Mouse (Mus musculus): ENCODE data around the gene Dynll1. TPM values are rescaled to one million over a fixed set of nuclear protein-coding genes. Genes with fewer than 3 reads are reported as not detected.

The Dynll1 gene
- polyA plus RNA-seq (2015; fragmentation: Nextera tagmentation; extraction: Ambion mirVana) = 470 and 491 TPM in 2 replicates

- Histone ChIP-seq H3K9ac (ENCODE audit: low read depth, low read length) (peak within 1 kb of the TSS; percentile 87), H3K9me3 (replicated peaks; ENCODE audit: control insufficient read depth, low read length) (no peaks in the 10 kb centered on the region), H3K27ac (ENCODE audit: low read length) (peak within 1 kb of the TSS; percentile 91), H3K36me3 (ENCODE audit: control insufficient read depth, insufficient read depth) (peaks cover 27% of the 10 kb centered on the region), H3K27me3 (ENCODE audit: control insufficient read depth, insufficient read depth, low read depth, low read length) (no peaks in the 10 kb centered on the region), H3K4me2 (ENCODE audit: low read depth, low read length) (peak within 1 kb of the TSS; percentile 83), H3K4me3 (ENCODE audit: low read depth, low read length) (peak within 1 kb of the TSS; percentile 89), H3K4me1 (ENCODE audit: control insufficient read depth, low read depth, low read length) (peaks cover 40% of the 10 kb centered on the region)
- under 1% methylated on average over 66 of the region's 66 CpGs for WGBS (ENCODE audit: insufficient replicate concordance)
- peak; percentile 95 for ATAC-seq (ENCODE audit: low read depth)
These were observed at the start of gene Dynll1 for GRCm38 (mm10) chr5:115300792-115301614. TSS of gene Dynll1 (minus strand) at chr5:115300999.

GRCm38 (mm10) chr5:115349225-115349555 is 48.4 kb upstream of the Dynll1 start:
- Histone ChIP-seq H3K9ac (ENCODE audit: low read depth, low read length) (peak overlapping the region; percentile 75), H3K9me3 (replicated peaks; ENCODE audit: control insufficient read depth, low read length) (no peaks in the 10 kb centered on the region), H3K4me3 (ENCODE audit: low read depth, low read length) (peak overlapping the region; percentile 82), H3K27me3 (ENCODE audit: control insufficient read depth, insufficient read depth, low read depth, low read length) (no peaks in the 10 kb centered on the region), H3K4me1 (ENCODE audit: control insufficient read depth, low read depth, low read length) (peaks cover 9% of the 10 kb centered on the region), H3K36me3 (ENCODE audit: control insufficient read depth, insufficient read depth) (peaks cover 13% of the 10 kb centered on the region), H3K4me2 (ENCODE audit: low read depth, low read length) (peak overlapping the region; percentile 84), H3K27ac (ENCODE audit: low read length) (peak overlapping the region; percentile 84)
- under 1% methylated on average over 18 of the region's 18 CpGs for WGBS (ENCODE audit: insufficient replicate concordance)
- peak; percentile 35 for ATAC-seq (ENCODE audit: low read depth)

GRCm38 (mm10) chr5:115348546-115349224 is 47.9 kb upstream of the Dynll1 start, which contains the start of gene Cox6a1:
TSS of gene Cox6a1 (minus strand) at chr5:115348981.
- peak within 1 kb of the TSS; percentile 84 for H3K4me2 ChIP-seq (ENCODE audit: low read depth, low read length)
- under 1% methylated on average over 73 of the region's 74 CpGs for WGBS (ENCODE audit: insufficient replicate concordance)
- H3K4me3 ChIP-seq (ENCODE audit: low read depth, low read length) = peak within 1 kb of the TSS; percentile 82
- H3K27ac ChIP-seq (ENCODE audit: low read length) = peak within 1 kb of the TSS; percentile 84
- H3K9me3 ChIP-seq (replicated peaks; ENCODE audit: control insufficient read depth, low read length) = no peaks in the 10 kb centered on the region
- peak; percentile 94 for ATAC-seq (ENCODE audit: low read depth)
- H3K4me1 ChIP-seq (ENCODE audit: control insufficient read depth, low read depth, low read length) = peaks cover 9% of the 10 kb centered on the region
- H3K36me3 ChIP-seq (ENCODE audit: control insufficient read depth, insufficient read depth) = peaks cover 17% of the 10 kb centered on the region
- peak within 1 kb of the TSS; percentile 83 for H3K9ac ChIP-seq (ENCODE audit: low read depth, low read length)
- no peaks in the 10 kb centered on the region for H3K27me3 ChIP-seq (ENCODE audit: control insufficient read depth, insufficient read depth, low read depth, low read length)

- Histone ChIP-seq H3K4me3 (ENCODE audit: low read depth, low read length) (peak overlapping the region; percentile 82), H3K27ac (ENCODE audit: low read length) (peak overlapping the region; percentile 68), H3K36me3 (ENCODE audit: control insufficient read depth, insufficient read depth) (peaks cover 27% of the 10 kb centered on the region), H3K9me3 (replicated peaks; ENCODE audit: control insufficient read depth, low read length) (no peaks in the 10 kb centered on the region), H3K4me1 (ENCODE audit: control insufficient read depth, low read depth, low read length) (peaks cover 9% of the 10 kb centered on the region), H3K9ac (ENCODE audit: low read depth, low read length) (peak overlapping the region; percentile 83), H3K4me2 (ENCODE audit: low read depth, low read length) (peak overlapping the region; percentile 79), H3K27me3 (ENCODE audit: control insufficient read depth, insufficient read depth, low read depth, low read length) (no peaks in the 10 kb centered on the region)
- 0% methylated on average over 5 of the region's 5 CpGs for WGBS (ENCODE audit: insufficient replicate concordance)
- ATAC-seq (ENCODE audit: low read depth) = peak; percentile 57
These were observed 46.8 kb upstream of the Dynll1 start for GRCm38 (mm10) chr5:115347564-115347963.

GRCm38 (mm10) chr5:115341314-115342165 is 40.7 kb upstream of the Dynll1 start:
- Histone ChIP-seq H3K9me3 (replicated peaks; ENCODE audit: control insufficient read depth, low read length) (no peaks in the 10 kb centered on the region), H3K4me3 (ENCODE audit: low read depth, low read length) (peak overlapping the region; percentile 93), H3K9ac (ENCODE audit: low read depth, low read length) (peak overlapping the region; percentile 96), H3K4me1 (ENCODE audit: control insufficient read depth, low read depth, low read length) (peaks cover 20% of the 10 kb centered on the region), H3K27ac (ENCODE audit: low read length) (peak overlapping the region; percentile 89), H3K4me2 (ENCODE audit: low read depth, low read length) (peak overlapping the region; percentile 68), H3K36me3 (ENCODE audit: control insufficient read depth, insufficient read depth) (peaks cover 33% of the 10 kb centered on the region), H3K27me3 (ENCODE audit: control insufficient read depth, insufficient read depth, low read depth, low read length) (no peaks in the 10 kb centered on the region)
- peak; percentile 47 for ATAC-seq (ENCODE audit: low read depth)
- 6% methylated on average over 36 of the region's 36 CpGs for WGBS (ENCODE audit: insufficient replicate concordance)

- H3K36me3 ChIP-seq (ENCODE audit: control insufficient read depth, insufficient read depth) = peaks cover 33% of the 10 kb centered on the region
- ATAC-seq (ENCODE audit: low read depth) = peak; percentile 93
- peaks cover 20% of the 10 kb centered on the region for H3K4me1 ChIP-seq (ENCODE audit: control insufficient read depth, low read depth, low read length)
These were observed 39.9 kb upstream of the Dynll1 start, which contains the start of the genes Gatc and Triap1 for GRCm38 (mm10) chr5:115340577-115341313. TSS of gene Gatc (minus strand) at chr5:115341178. TSS of gene Triap1 (plus strand) at chr5:115341225.

GRCm38 (mm10) chr5:115340007-115340406 is 39.2 kb upstream of the Dynll1 start:
- H3K4me3 ChIP-seq (ENCODE audit: low read depth, low read length) = peak overlapping the region; percentile 93
- no peaks in the 10 kb centered on the region for H3K9me3 ChIP-seq (replicated peaks; ENCODE audit: control insufficient read depth, low read length)
- peak overlapping the region; percentile 96 for H3K9ac ChIP-seq (ENCODE audit: low read depth, low read length)
- H3K36me3 ChIP-seq (ENCODE audit: control insufficient read depth, insufficient read depth) = peaks cover 33% of the 10 kb centered on the region
- ATAC-seq (ENCODE audit: low read depth) = no peak
- H3K27ac ChIP-seq (ENCODE audit: low read length) = peak overlapping the region; percentile 46
- H3K4me1 ChIP-seq (ENCODE audit: control insufficient read depth, low read depth, low read length) = peaks cover 20% of the 10 kb centered on the region
- 8% methylated on average over 7 of the region's 7 CpGs for WGBS (ENCODE audit: insufficient replicate concordance)
- peak overlapping the region; percentile 68 for H3K4me2 ChIP-seq (ENCODE audit: low read depth, low read length)
- H3K27me3 ChIP-seq (ENCODE audit: control insufficient read depth, insufficient read depth, low read depth, low read length) = no peaks in the 10 kb centered on the region

More at GRCm38 (mm10) chr5:115340577-115341313, 39.9 kb upstream of the Dynll1 start, which contains the start of the genes Gatc and Triap1:
- H3K9ac ChIP-seq (ENCODE audit: low read depth, low read length) = peak within 1 kb of the TSS; percentile 96
- WGBS (ENCODE audit: insufficient replicate concordance) = under 1% methylated on average over 62 of the region's 62 CpGs
- H3K4me2 ChIP-seq (ENCODE audit: low read depth, low read length) = peak within 1 kb of the TSS; percentile 68
- no peaks in the 10 kb centered on the region for H3K9me3 ChIP-seq (replicated peaks; ENCODE audit: control insufficient read depth, low read length)
- H3K27me3 ChIP-seq (ENCODE audit: control insufficient read depth, insufficient read depth, low read depth, low read length) = no peaks in the 10 kb centered on the region
- peak within 1 kb of the TSS; percentile 89 for H3K27ac ChIP-seq (ENCODE audit: low read length)
- H3K4me3 ChIP-seq (ENCODE audit: low read depth, low read length) = peak within 1 kb of the TSS; percentile 93

GRCm38 (mm10) chr5:115333626-115334025 is 32.8 kb upstream of the Dynll1 start:
- Histone ChIP-seq H3K4me3 (ENCODE audit: low read depth, low read length) (no peak overlapping the region; the same call in 1 of the 2 replicates), H3K9ac (ENCODE audit: low read depth, low read length) (peak overlapping the region; percentile 4; the same call in 1 of the 2 replicates), H3K36me3 (ENCODE audit: control insufficient read depth, insufficient read depth) (peaks cover 55% of the 10 kb centered on the region), H3K9me3 (replicated peaks; ENCODE audit: control insufficient read depth, low read length) (no peaks in the 10 kb centered on the region), H3K27me3 (ENCODE audit: control insufficient read depth, insufficient read depth, low read depth, low read length) (no peaks in the 10 kb centered on the region), H3K4me2 (ENCODE audit: low read depth, low read length) (peak overlapping the region; percentile 50), H3K4me1 (ENCODE audit: control insufficient read depth, low read depth, low read length) (peaks cover 49% of the 10 kb centered on the region), H3K27ac (ENCODE audit: low read length) (peak overlapping the region; percentile 76)
- 11% methylated on average over 3 of the region's 3 CpGs for WGBS (ENCODE audit: insufficient replicate concordance)
- ATAC-seq (ENCODE audit: low read depth) = peak; percentile 97
